Mouse (Mus musculus) forebrain, postnatal 0 days (tissue): ENCODE measurements around the gene Car4. TPM values are rescaled to one million over a fixed set of nuclear protein-coding genes. Genes with fewer than 3 reads are reported as not detected.

ENCODE experiments used
- ATAC-seq: fragments of 200-750 bp; cut with Nextera tagmentation; 2 replicates; pipeline ENCODE4 v1.8.0; 2017; ENCODE audit warnings: mild to moderate bottlenecking, moderate library complexity
- DNase-seq: peaks from one replicate; pipeline ENCODE4 v3.0.0-alpha.2; 2015
- H3K27ac ChIP-seq: fragments of 300-500 bp; sonication (generic); 2 replicates; pipeline ENCODE4 v1.5.1; 2014; ENCODE audit warnings: low read depth, mild to moderate bottlenecking, antibody characterized with exemption, low read length, moderate library complexity, mixed read lengths
- H3K27me3 ChIP-seq: fragments of 300-500 bp; sonication (generic); 2 replicates; pipeline ENCODE4 v1.6.1; 2014; ENCODE audit warnings: mild to moderate bottlenecking, low read length, mixed read lengths; ENCODE audit not compliant: insufficient read depth
- H3K36me3 ChIP-seq: fragments of 300-500 bp; sonication (generic); 2 replicates; pipeline ENCODE4 v1.6.1; 2014; ENCODE audit warnings: mild to moderate bottlenecking, moderate library complexity; ENCODE audit not compliant: insufficient read depth
- H3K4me1 ChIP-seq: fragments of 300-500 bp; sonication (generic); 2 replicates; pipeline ENCODE4 v1.6.1; 2014; ENCODE audit warnings: antibody characterized with exemption; ENCODE audit not compliant: insufficient read depth
- H3K4me2 ChIP-seq: fragments of 300-500 bp; sonication (generic); 2 replicates; pipeline ENCODE4 v1.6.1; 2014; ENCODE audit warnings: low read depth, mild to moderate bottlenecking, moderate library complexity
- H3K4me3 ChIP-seq: fragments of 300-500 bp; sonication (generic); 2 replicates; pipeline ENCODE4 v1.5.1; 2014; ENCODE audit warnings: low read depth, low read length, mixed read lengths
- H3K9ac ChIP-seq: fragments of 300-500 bp; sonication (generic); 2 replicates; pipeline ENCODE4 v1.6.1; 2014; ENCODE audit warnings: mild to moderate bottlenecking
- H3K9me3 ChIP-seq: fragments of 300-500 bp; sonication (generic); 2 replicates; pipeline ENCODE4 v1.6.1; 2016; ENCODE audit warnings: low read length
- CTCF ChIP-seq: sonication (generic); IDR thresholded peaks from 2 replicates; pipeline ENCODE4 v1.5.1; 2016; ENCODE audit warnings: antibody characterized with exemption, control low read depth, low read depth
- WGBS: fragments of 180-500 bp; shearing (Covaris S2); extraction: QIAGEN DNeasy Blood & Tissue Kit; methylation state at CpG from one replicate; pipeline ENCODE4 v1.1.7; 2014; 5-methylcytosine and 5-hydroxymethylcytosine counted together
- polyA plus RNA-seq: library from polyadenylated mRNA; unstranded; fragments of >200 nt; fragmentation: Nextera tagmentation; extraction: Ambion mirVana; gene quantifications from 2 replicates; pipeline ENCODE4 v1.2.1, GENCODE M21; 2015
- total RNA-seq: library from RNA; depleted of rRNA; stranded (reverse); fragments of >200 nt; gene quantifications from 2 replicates; pipeline ENCODE4 v1.2.3, GENCODE M21; 2014

Car4 gene
- total and polyA plus RNA-seq, 2 experiments from 2014 or later = 4.2 to 12.8 TPM

DNA sequence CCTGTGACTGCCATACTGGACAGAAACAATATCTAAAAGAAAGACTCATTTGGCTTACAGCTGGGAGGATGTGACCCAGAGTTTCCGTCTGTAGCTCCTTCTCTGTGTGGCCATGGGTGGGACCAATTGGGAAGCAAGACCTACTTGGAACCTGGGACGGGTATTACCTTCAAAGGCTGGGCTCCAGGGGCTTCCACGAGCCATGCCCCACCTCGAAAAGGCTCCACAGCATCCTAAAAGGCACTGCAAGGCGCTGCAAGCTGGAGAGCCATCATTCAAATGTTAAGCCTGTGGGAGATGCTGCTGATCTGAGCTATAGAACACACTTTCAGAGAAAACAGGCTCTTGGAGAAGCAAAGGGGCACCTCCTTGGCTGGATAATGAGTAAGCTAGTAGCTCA lies 16.1 kb downstream of the Car4 start:
- Histone ChIP-seq H3K9me3 (no peaks in the 10 kb centered on the region), H3K4me1 (no peaks in the 10 kb centered on the region), H3K4me2 (no peak overlapping the region), H3K4me3 (no peak overlapping the region), H3K36me3 (no peaks in the 10 kb centered on the region), H3K27me3 (no peaks in the 10 kb centered on the region), H3K27ac (no peak overlapping the region), H3K9ac (no peak overlapping the region)
- DNase-seq (no peak), ATAC-seq (no peak)
- 77% methylated on average over 5 of the region's 5 CpGs for WGBS
- no peak for TF ChIP-seq CTCF

DNA sequence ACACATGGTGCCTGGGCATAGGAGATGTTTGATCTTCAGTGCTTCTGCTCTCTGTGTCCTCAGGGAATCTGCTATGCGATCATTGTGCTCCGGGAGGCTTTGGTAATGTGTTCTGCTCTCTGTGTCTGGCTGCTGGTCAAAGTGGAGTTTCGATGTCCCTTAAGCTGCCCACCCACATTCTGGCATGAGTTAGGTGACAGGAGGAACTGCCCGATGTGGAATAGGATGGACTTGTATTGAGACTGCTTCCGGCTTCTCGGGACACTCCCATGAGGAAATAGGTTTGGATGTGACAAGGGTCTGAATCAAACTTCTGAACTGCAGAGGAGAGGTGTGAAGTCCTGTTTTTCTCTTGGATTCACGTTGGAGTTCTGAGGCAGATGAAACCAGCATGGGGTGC lies 17.0 kb downstream of the Car4 start:
- Histone ChIP-seq H3K27ac (no peak overlapping the region), H3K36me3 (no peaks in the 10 kb centered on the region), H3K4me1 (no peaks in the 10 kb centered on the region), H3K9ac (no peak overlapping the region), H3K4me2 (no peak overlapping the region), H3K9me3 (no peaks in the 10 kb centered on the region), H3K4me3 (no peak overlapping the region), H3K27me3 (no peaks in the 10 kb centered on the region)
- no peak for TF ChIP-seq CTCF
- no peak for ATAC-seq
- 79% methylated on average over 7 of the region's 7 CpGs for WGBS
- DNase-seq = no peak

DNA sequence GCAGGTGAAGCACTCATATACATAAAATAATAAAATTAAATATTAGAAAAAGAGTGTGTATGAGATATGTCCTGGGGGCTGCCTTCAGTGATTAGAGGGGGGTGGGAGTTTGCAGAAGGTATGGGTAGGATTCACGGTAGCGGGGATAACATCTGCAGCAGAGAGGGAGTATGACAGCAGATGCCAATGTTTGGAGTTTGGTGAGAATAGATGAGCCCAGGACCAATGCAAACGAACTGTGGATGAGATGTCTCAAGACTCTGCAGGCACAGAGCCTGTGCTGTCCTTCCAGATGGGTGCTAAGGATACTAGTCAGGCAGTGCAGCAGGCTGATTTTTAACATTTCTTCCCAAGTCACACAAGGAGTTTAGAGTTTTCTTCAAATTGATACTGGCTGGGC lies 19.1 kb downstream of the Car4 start:
- no peak overlapping the region for H3K27ac ChIP-seq
- 87% methylated on average over 3 of the region's 3 CpGs for WGBS

DNA sequence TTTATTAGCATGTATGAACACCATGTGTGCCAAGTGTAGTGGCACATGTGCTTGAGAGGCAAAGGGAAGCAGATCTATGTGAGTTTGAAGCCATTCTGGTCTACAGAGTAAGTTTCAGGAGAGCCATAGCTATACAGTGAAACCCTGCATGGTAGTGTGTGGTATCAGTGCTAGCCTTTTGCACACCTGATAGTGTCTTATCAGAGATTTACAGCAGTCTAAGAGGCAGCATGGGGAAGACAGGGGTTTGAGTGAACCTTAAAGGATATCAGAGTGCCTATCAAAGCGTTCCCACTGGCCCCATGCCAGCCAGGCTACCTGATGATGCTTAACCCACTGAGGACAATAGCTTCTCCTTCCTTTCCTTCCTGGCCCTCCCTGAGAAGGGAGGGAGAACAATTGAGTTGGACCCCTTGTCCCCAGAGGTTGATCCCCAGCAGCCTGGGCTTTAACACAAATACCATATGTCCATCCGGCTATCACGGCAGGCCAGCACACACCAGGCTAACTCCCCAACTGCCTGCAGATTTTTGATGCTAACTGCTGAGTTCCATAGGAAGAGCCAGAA lies 19.9 kb downstream of the Car4 start:
- ATAC-seq (no peak), DNase-seq (no peak)
- Histone ChIP-seq H3K9ac (no peak overlapping the region), H3K27ac (no peak overlapping the region), H3K4me3 (no peak overlapping the region), H3K4me1 (no peaks in the 10 kb centered on the region), H3K36me3 (no peaks in the 10 kb centered on the region), H3K9me3 (no peaks in the 10 kb centered on the region), H3K27me3 (no peaks in the 10 kb centered on the region), H3K4me2 (no peak overlapping the region)
- WGBS = 85% methylated on average over 3 of the region's 3 CpGs
- TF ChIP-seq CTCF = no peak

More for the DNA sequence above, 19.1 kb downstream of the Car4 start:
- Histone ChIP-seq H3K36me3 (no peaks in the 10 kb centered on the region), H3K4me2 (no peak overlapping the region), H3K4me3 (no peak overlapping the region), H3K9me3 (no peaks in the 10 kb centered on the region), H3K9ac (no peak overlapping the region), H3K27me3 (no peaks in the 10 kb centered on the region), H3K4me1 (no peaks in the 10 kb centered on the region)
- ATAC-seq = no peak
- no peak for TF ChIP-seq CTCF
- no peak for DNase-seq

DNA sequence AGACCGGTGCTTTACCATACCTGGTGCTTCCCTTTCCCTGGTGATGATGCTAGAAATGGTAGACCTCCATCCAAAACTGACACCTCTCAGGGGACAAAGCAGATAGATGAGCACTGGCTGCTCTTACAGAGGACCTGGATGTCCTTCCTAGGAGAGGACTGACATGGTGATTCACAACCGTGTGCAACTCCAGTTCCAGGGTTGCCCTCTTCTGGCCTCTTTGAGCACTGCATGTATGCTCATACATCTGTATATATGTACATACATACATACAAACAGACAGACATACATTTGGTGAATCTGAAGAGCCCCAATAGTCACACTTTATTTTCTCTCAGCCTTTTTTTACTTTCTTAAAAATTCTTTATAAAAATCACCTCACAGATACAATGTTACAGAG lies 20.5 kb downstream of the Car4 start:
- H3K27me3 ChIP-seq = no peaks in the 10 kb centered on the region
- H3K4me2 ChIP-seq = no peak overlapping the region
- no peak for ATAC-seq
- H3K36me3 ChIP-seq = no peaks in the 10 kb centered on the region
- H3K9me3 ChIP-seq = no peaks in the 10 kb centered on the region
- TF ChIP-seq CTCF = peak; percentile 74
- DNase-seq = peak; percentile 62
- WGBS = 47% methylated on average over 2 of the region's 2 CpGs
- H3K4me1 ChIP-seq = no peaks in the 10 kb centered on the region
- no peak overlapping the region for H3K4me3 ChIP-seq
- no peak overlapping the region for H3K27ac ChIP-seq
- no peak overlapping the region for H3K9ac ChIP-seq

DNA sequence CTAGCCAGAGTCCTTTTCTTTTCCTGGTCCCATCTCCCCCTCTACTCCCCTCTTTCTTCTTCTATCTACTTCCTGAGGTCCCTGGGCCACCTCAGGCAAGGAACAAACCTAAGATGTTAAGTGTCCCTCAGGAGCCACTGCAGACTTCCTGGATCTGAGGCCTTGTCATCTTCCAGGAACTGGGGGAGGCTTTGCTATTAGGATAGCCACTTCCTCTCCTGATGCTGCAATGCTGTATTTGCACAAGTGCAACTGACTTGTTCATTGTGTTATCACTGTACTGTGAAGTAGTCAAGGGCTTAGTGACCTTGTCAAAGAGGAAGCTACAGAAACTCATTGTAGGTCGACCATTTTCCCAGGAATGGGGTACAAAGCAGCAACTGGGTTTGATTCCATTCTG lies 21.8 kb downstream of the Car4 start:
- ATAC-seq (no peak), DNase-seq (no peak)
- Histone ChIP-seq H3K27me3 (no peaks in the 10 kb centered on the region), H3K4me3 (no peak overlapping the region), H3K36me3 (no peaks in the 10 kb centered on the region), H3K4me2 (no peak overlapping the region), H3K9me3 (no peaks in the 10 kb centered on the region), H3K4me1 (no peaks in the 10 kb centered on the region), H3K27ac (no peak overlapping the region), H3K9ac (no peak overlapping the region)
- 55% methylated on average over 1 of the region's 1 CpGs for WGBS
- no peak for TF ChIP-seq CTCF

DNA sequence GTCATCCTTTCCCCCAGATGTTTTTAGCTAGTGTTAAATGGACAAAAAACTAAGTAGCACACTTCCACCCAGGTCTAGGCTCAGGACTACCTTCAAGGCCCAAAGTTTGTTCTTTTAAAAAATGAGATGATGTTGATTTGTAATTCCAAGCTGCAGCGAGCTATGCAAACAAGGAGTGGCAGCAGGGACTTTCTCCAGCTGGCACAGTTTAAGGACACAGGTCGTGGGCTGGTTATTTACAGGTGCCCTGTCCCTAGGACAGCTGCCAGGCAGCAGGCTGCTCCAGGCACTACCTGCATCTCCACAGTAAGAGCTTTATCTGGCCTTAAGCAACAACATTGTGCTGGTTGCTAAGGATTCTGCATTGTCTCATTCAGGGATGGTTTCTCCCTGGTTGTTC lies 23.1 kb downstream of the Car4 start:
- WGBS = 89% methylated on average over 2 of the region's 2 CpGs
- H3K36me3 ChIP-seq = peaks cover 5% of the 10 kb centered on the region
- H3K4me1 ChIP-seq = no peaks in the 10 kb centered on the region
- no peaks in the 10 kb centered on the region for H3K27me3 ChIP-seq
- H3K4me3 ChIP-seq = no peak overlapping the region
- TF ChIP-seq CTCF = no peak
- no peak overlapping the region for H3K27ac ChIP-seq
- DNase-seq (no peak), ATAC-seq (no peak)
- H3K9me3 ChIP-seq = no peaks in the 10 kb centered on the region
- H3K4me2 ChIP-seq = no peak overlapping the region
- no peak overlapping the region for H3K9ac ChIP-seq
